ENCODE assay signal across 8 mouse cellular contexts in the genomic region with DNA sequence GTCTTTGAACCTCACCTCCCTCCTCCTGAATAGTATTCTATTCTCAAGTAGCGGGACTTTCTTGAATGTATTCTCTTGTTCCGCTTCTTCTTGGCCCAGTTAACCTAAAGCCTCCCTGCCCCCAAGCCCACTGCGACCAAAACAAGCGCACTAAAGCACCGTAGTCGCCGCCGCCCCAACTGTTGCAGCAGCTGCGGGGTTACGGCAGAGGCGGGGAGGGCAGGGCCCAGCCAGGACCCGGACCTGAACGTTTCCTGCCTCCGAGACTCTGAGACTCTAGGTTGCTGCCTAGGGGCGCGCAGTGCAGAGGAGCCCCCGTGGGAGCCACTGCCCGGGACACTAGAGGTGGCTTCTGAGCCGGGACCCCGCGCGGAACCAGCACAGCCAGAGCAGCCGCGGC. TPM values are rescaled to one million over a fixed set of nuclear protein-coding genes. Genes with fewer than 3 reads are reported as not detected.
DNase-seq lines count a peak whose midpoint lies in the region; ATAC-seq lines count a peak whose summit lies in the region.

No protein-coding gene starts in this region.

- peak overlapping the region; percentile 51 for H3K4me3 ChIP-seq in kidney, embryonic 16.5 days (ENCODE audit: low read length)
- peak overlapping the region; percentile 44 for H3K4me3 ChIP-seq in brown adipose tissue, adult 24 weeks (ENCODE audit: insufficient read depth, low read depth, low read length)
- peak overlapping the region; percentile 54 for H3K4me3 ChIP-seq in forebrain, embryonic 12.5 days (replicated peaks)
- peak overlapping the region; percentile 35 for H3K4me3 ChIP-seq in liver, embryonic 12.5 days

- H3K9me3 ChIP-seq in kidney, embryonic 16.5 days (ENCODE audit: low read length), result no peaks in the 10 kb centered on the region
- no peaks in the 10 kb centered on the region for H3K9me3 ChIP-seq in forebrain, embryonic 12.5 days
- H3K9me3 ChIP-seq in liver, embryonic 12.5 days (replicated peaks), result no peaks in the 10 kb centered on the region

- H3K4me2 ChIP-seq in kidney, embryonic 16.5 days (replicated peaks; ENCODE audit: low read depth, low read length), result peak overlapping the region; percentile 93
- peak overlapping the region; percentile 81 for H3K4me2 ChIP-seq in forebrain, embryonic 12.5 days
- H3K4me2 ChIP-seq in liver, embryonic 12.5 days, result peak overlapping the region; percentile 59

- H3K36me3 ChIP-seq in kidney, embryonic 16.5 days (ENCODE audit: insufficient read depth, low read length), result no peaks in the 10 kb centered on the region
- H3K36me3 ChIP-seq in forebrain, embryonic 12.5 days (replicated peaks), result no peaks in the 10 kb centered on the region
- no peaks in the 10 kb centered on the region for H3K36me3 ChIP-seq in liver, embryonic 12.5 days

- DNase-seq in kidney, postnatal 14 days, result no peak
- DNase-seq in right cerebral cortex, postnatal 14 days, result peak; percentile 5
- no peak for DNase-seq in adipocyte (ENCODE audit: low spot score)
- DNase-seq in thymus, postnatal 14 days, result no peak

- H3K4me1 ChIP-seq in kidney, embryonic 16.5 days (ENCODE audit: insufficient read depth, low read length), result no peaks in the 10 kb centered on the region
- no peaks in the 10 kb centered on the region for H3K4me1 ChIP-seq in brown adipose tissue, adult 24 weeks (ENCODE audit: control insufficient read depth, insufficient read depth, insufficient read length, low read length)
- no peaks in the 10 kb centered on the region for H3K4me1 ChIP-seq in forebrain, embryonic 12.5 days
- H3K4me1 ChIP-seq in liver, embryonic 12.5 days, result no peaks in the 10 kb centered on the region

- no peak overlapping the region for H3K27ac ChIP-seq in kidney, embryonic 16.5 days (ENCODE audit: low read length)
- no peak overlapping the region for H3K27ac ChIP-seq in brown adipose tissue, adult 24 weeks (replicated peaks; ENCODE audit: low read depth, low read length)
- no peak overlapping the region for H3K27ac ChIP-seq in forebrain, embryonic 12.5 days
- H3K27ac ChIP-seq in liver, embryonic 12.5 days, result no peak overlapping the region

- no peak overlapping the region for H3K9ac ChIP-seq in kidney, embryonic 16.5 days (replicated peaks; ENCODE audit: low read length)
- H3K9ac ChIP-seq in forebrain, embryonic 12.5 days, result peak overlapping the region; percentile 36; the same call in 1 of the 2 replicates
- no peak overlapping the region for H3K9ac ChIP-seq in liver, embryonic 12.5 days

- 0 out of 2 replicates have a peak, but pooled peaks have one; percentile 26 for ATAC-seq in kidney, embryonic 16.5 days (ENCODE audit: low FRiP score, low TSS enrichment)
- ATAC-seq in forebrain, embryonic 12.5 days (ENCODE audit: low FRiP score), result 0 out of 2 replicates have a peak, but pooled peaks have one; percentile 9
- ATAC-seq in liver, embryonic 12.5 days, result no peak

- peaks cover 42% of the 10 kb centered on the region for H3K27me3 ChIP-seq in kidney, embryonic 16.5 days (ENCODE audit: insufficient read depth, low read length)
- peaks cover 33% of the 10 kb centered on the region for H3K27me3 ChIP-seq in forebrain, embryonic 12.5 days
- peaks cover 54% of the 10 kb centered on the region for H3K27me3 ChIP-seq in liver, embryonic 12.5 days (replicated peaks)

- 23% methylated on average over 24 of the region's 24 CpGs for WGBS in kidney, embryonic 16.5 days
- WGBS in forebrain, embryonic 12.5 days, result 26% methylated on average over 24 of the region's 24 CpGs
- WGBS in liver, embryonic 12.5 days (ENCODE audit: insufficient replicate concordance), result 8% methylated on average over 24 of the region's 24 CpGs

RNA-seq across cellular contexts. Expression of gene Ptchd1, which starts 1.1 kb away (rescaled TPM):
- polyA plus RNA-seq in kidney, embryonic 16.5 days (2015; fragmentation: Nextera tagmentation; extraction: Ambion mirVana), result 0.69 and 1.1 TPM in 2 replicates
- not detected in 2 replicates for polyA plus RNA-seq in brown adipose tissue, adult 24 weeks (2012; ENCODE audit: insufficient read depth, insufficient read length, missing spikeins)
- 1.4 and 1.9 TPM in 2 replicates for polyA plus RNA-seq in forebrain, embryonic 12.5 days (2016; fragmentation: Nextera tagmentation; extraction: Ambion mirVana)
- 0.35 and 0.45 TPM in 2 replicates for polyA plus RNA-seq in liver, embryonic 12.5 days (2016; fragmentation: Nextera tagmentation; extraction: Ambion mirVana)

RNA-seq across cellular contexts. Expression of gene Gm15155, which starts 2.0 kb away (rescaled TPM):
- not detected in 2 replicates for polyA plus RNA-seq in kidney, embryonic 16.5 days (2015; fragmentation: Nextera tagmentation; extraction: Ambion mirVana)
- polyA plus RNA-seq in brown adipose tissue, adult 24 weeks (2012; ENCODE audit: insufficient read depth, insufficient read length, missing spikeins), result not detected in 2 replicates
- polyA plus RNA-seq in forebrain, embryonic 12.5 days (2016; fragmentation: Nextera tagmentation; extraction: Ambion mirVana), result not detected in 2 replicates
- polyA plus RNA-seq in liver, embryonic 12.5 days (2016; fragmentation: Nextera tagmentation; extraction: Ambion mirVana), result not detected in 2 replicates
